Mouse (Mus musculus): ENCODE data around the gene Zfp821. TPM values are rescaled to one million over a fixed set of nuclear protein-coding genes. Genes with fewer than 3 reads are reported as not detected.

Gene Zfp821
- polyA plus RNA-seq, 1 experiment = 75.7 TPM

DNA sequence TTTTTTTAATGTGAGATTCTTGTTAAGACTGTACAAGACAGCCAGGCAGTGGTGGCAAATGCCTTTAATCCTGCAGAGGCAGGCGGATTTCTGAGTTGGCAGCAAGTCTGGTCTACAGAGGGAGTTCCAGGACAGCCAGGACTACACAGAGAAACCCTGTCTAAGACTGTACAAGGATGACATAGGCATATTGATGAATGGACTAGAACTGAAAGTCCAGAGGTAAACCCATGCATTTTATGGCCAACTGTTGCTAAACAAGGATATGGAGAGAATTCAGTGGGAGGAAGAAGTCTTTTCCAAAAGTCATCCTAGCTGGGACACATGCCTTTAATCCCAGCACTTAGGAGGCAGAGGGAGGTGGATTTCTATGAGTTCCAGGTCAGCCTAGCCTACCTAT lies 7.6 kb upstream of the Zfp821 start:
- no peak for TF ChIP-seq CTCF (IDR thresholded peaks at IDR 0.05; ENCODE audit: control insufficient read depth, insufficient read depth, insufficient replicate concordance, low read depth, low read length)
- no peak for TF ChIP-seq POLR2A (IDR thresholded peaks at IDR 0.05; ENCODE audit: control insufficient read depth, low read depth, low read length)
- Histone ChIP-seq H3K4me3 (ENCODE audit: control insufficient read depth, low read depth, low read length) (no peak overlapping the region), H3K27me3 (ENCODE audit: control insufficient read depth, insufficient read depth, low read length) (no peaks in the 10 kb centered on the region), H3K4me1 (ENCODE audit: control insufficient read depth, insufficient read depth, low read length) (peaks cover 3% of the 10 kb centered on the region; the same call in 1 of the 2 replicates), H3K36me3 (ENCODE audit: control insufficient read depth, insufficient read depth, low read length) (no peaks in the 10 kb centered on the region), H3K27ac (ENCODE audit: control insufficient read depth, insufficient read depth, low read depth, low read length) (no peak overlapping the region)

DNA sequence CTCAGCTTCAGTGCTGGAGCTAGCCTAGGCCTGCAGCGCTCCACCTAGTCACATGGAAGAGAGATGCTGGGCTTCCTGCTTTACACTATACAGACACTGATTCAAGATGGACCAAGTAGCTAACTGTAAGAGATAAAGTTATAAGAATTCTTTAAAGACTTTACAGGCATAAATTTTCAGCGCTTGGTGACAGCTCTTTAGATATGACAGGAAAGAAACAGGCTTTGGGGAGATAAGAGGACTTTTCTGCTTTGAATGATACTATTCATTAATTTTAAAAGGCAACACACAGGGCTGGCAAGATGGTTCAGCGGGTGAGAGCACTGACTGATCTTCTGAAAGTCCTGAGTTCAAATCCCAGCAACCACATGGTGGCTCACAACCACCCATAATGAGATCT lies 6.9 kb upstream of the Zfp821 start:
- H3K27me3 ChIP-seq (ENCODE audit: control insufficient read depth, insufficient read depth, low read length) = no peaks in the 10 kb centered on the region
- H3K36me3 ChIP-seq (ENCODE audit: control insufficient read depth, insufficient read depth, low read length) = no peaks in the 10 kb centered on the region
- no peak overlapping the region for H3K4me3 ChIP-seq (ENCODE audit: control insufficient read depth, low read depth, low read length)
- TF ChIP-seq CTCF (IDR thresholded peaks at IDR 0.05; ENCODE audit: control insufficient read depth, insufficient read depth, insufficient replicate concordance, low read depth, low read length) (no peak), POLR2A (IDR thresholded peaks at IDR 0.05; ENCODE audit: control insufficient read depth, low read depth, low read length) (no peak)
- no peak overlapping the region for H3K27ac ChIP-seq (ENCODE audit: control insufficient read depth, insufficient read depth, low read depth, low read length)
- H3K4me1 ChIP-seq (ENCODE audit: control insufficient read depth, insufficient read depth, low read length) = peaks cover 3% of the 10 kb centered on the region; the same call in 1 of the 2 replicates

DNA sequence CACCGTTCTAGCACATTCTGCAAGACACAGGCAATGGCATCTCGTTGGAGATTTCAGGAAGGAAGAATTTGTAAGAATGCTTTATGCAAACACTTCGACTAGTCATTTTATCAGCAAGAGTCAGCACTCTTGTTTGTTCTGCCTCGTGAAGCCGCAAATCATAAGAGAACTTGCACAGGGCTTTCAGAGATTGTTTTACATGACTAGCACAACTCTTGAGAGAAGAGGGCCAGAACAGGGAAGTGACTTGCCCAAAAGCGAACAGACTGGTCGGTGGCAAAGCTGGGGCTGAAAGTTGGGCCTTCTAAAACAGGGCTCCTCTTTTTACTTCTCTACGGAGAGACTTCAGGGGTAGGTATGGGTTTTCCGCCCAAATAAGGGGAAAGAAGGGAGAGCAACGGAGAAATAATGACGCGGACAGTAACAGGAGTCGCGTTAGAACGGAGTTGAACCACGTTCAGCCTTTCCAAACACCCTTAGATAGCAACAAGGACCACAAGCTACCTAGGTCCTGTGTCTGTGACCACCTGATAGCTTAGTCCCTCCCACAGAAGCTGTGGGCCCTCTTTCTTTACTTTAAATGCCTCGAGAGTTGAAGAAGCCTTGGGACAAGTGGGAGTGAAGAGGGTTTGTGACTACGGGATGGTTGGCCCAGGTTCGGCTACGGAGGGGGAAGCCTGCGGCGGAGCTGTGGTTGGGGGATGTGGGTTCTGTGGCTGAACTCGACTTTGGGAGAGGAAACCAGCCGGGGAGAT lies 604 bp upstream of the Zfp821 start:
- TF ChIP-seq CTCF (IDR thresholded peaks at IDR 0.05; ENCODE audit: control insufficient read depth, insufficient read depth, insufficient replicate concordance, low read depth, low read length) = no peak
- no peak for TF ChIP-seq POLR2A (IDR thresholded peaks at IDR 0.05; ENCODE audit: control insufficient read depth, low read depth, low read length)
- Histone ChIP-seq H3K4me3 (ENCODE audit: control insufficient read depth, low read depth, low read length) (peak overlapping the region; percentile 93), H3K36me3 (ENCODE audit: control insufficient read depth, insufficient read depth, low read length) (no peaks in the 10 kb centered on the region), H3K4me1 (ENCODE audit: control insufficient read depth, insufficient read depth, low read length) (peaks cover 6% of the 10 kb centered on the region), H3K27me3 (ENCODE audit: control insufficient read depth, insufficient read depth, low read length) (no peaks in the 10 kb centered on the region), H3K27ac (ENCODE audit: control insufficient read depth, insufficient read depth, low read depth, low read length) (peak overlapping the region; percentile 76)

DNA sequence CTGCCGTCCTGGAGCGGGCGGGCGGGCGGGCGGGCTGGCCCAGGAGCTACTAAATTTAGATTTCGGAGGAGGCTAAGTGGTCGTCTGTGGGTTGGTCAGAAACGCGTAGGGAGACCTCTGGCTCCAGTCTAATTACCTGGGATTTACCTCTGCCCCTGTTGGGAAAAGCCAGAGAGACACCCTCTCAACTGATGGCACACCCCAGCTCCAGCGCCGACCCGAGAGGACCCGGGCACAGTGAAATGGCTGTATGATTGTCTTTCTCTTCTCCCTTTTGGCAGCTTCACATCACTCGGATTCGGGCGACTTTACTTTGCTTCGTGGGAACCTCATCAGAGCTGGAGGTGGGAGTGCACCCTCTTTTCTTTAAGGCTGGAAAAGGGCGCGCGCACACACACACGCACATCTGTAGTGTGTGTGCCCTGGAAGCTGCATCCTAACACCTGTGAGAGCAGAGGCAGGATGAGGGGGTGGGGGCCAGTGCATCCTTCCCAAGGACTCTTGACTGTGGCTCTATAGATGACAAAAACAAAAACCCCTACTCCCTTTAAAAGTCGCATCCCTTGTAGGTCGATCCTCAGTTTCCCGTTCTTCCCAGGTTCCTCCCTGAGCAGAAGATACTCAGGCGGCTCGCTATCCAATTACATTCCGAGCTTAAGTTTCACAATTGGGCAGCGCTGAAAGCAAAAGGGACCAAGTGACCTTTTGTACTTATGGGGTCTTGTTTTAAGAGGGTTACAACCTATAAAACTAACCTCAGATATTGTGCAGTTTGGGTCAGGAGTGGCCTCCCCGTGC lies 929 bp downstream of the Zfp821 start:
- Histone ChIP-seq H3K4me1 (ENCODE audit: control insufficient read depth, insufficient read depth, low read length) (peaks cover 6% of the 10 kb centered on the region), H3K4me3 (ENCODE audit: control insufficient read depth, low read depth, low read length) (peak overlapping the region; percentile 86), H3K27me3 (ENCODE audit: control insufficient read depth, insufficient read depth, low read length) (no peaks in the 10 kb centered on the region), H3K27ac (ENCODE audit: control insufficient read depth, insufficient read depth, low read depth, low read length) (peak overlapping the region; percentile 73), H3K36me3 (ENCODE audit: control insufficient read depth, insufficient read depth, low read length) (no peaks in the 10 kb centered on the region)
- TF ChIP-seq POLR2A (IDR thresholded peaks at IDR 0.05; ENCODE audit: control insufficient read depth, low read depth, low read length) (0 out of 2 replicates have a peak, but pooled peaks have one; percentile 39), CTCF (IDR thresholded peaks at IDR 0.05; ENCODE audit: control insufficient read depth, insufficient read depth, insufficient replicate concordance, low read depth, low read length) (no peak)

DNA sequence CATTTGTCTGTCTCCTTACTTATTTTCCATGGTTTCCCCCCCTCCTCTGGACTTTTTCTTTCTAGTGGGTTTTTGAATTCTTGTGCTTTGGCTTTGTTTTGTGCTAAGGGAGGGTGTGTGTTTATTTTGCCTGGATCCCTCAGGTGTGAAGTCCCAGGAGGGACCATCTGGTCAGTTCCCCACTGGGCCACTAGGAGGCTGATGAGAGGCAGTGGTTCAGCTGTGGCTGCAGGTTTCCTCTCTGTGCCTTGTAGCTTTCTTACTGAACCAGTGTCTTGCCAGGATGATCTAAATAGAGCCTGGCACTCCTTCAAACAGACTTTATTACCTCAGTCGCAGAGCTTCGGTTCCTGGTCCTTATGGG lies 1.5 kb downstream of the Zfp821 start:
- Histone ChIP-seq H3K27ac (ENCODE audit: control insufficient read depth, insufficient read depth, low read depth, low read length) (no peak overlapping the region; the same call in 1 of the 2 replicates), H3K4me1 (ENCODE audit: control insufficient read depth, insufficient read depth, low read length) (peaks cover 6% of the 10 kb centered on the region), H3K27me3 (ENCODE audit: control insufficient read depth, insufficient read depth, low read length) (no peaks in the 10 kb centered on the region), H3K4me3 (ENCODE audit: control insufficient read depth, low read depth, low read length) (peak overlapping the region; percentile 86), H3K36me3 (ENCODE audit: control insufficient read depth, insufficient read depth, low read length) (no peaks in the 10 kb centered on the region; the same call in 1 of the 2 replicates)
- TF ChIP-seq POLR2A (IDR thresholded peaks at IDR 0.05; ENCODE audit: control insufficient read depth, low read depth, low read length) (no peak), CTCF (IDR thresholded peaks at IDR 0.05; ENCODE audit: control insufficient read depth, insufficient read depth, insufficient replicate concordance, low read depth, low read length) (peak; percentile 71; the same call in 1 of the 2 replicates)

DNA sequence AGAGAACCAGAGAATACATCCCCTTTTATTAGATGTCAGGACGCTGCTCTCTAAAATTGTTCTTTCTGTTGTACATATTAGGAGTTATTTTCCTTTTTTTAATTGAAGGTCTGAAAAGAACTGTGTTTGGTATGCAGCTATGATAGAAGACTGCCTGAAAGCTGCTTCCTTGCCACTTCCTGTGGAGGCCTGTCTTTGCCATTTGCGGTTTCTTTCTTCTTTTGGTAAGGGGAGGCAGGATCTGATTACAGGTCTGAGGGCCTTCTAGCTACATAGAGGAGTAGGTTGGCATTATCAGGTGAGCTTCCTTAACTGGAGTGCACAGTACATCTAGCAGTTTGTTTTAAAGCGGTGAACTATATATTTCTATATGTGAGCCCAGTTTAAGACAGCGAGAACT lies 2.6 kb downstream of the Zfp821 start:
- no peak overlapping the region; the same call in 1 of the 2 replicates for H3K4me3 ChIP-seq (ENCODE audit: control insufficient read depth, low read depth, low read length)
- no peaks in the 10 kb centered on the region; the same call in 1 of the 2 replicates for H3K36me3 ChIP-seq (ENCODE audit: control insufficient read depth, insufficient read depth, low read length)
- H3K4me1 ChIP-seq (ENCODE audit: control insufficient read depth, insufficient read depth, low read length) = peaks cover 6% of the 10 kb centered on the region
- H3K27me3 ChIP-seq (ENCODE audit: control insufficient read depth, insufficient read depth, low read length) = no peaks in the 10 kb centered on the region
- TF ChIP-seq CTCF (IDR thresholded peaks at IDR 0.05; ENCODE audit: control insufficient read depth, insufficient read depth, insufficient replicate concordance, low read depth, low read length) = no peak
- TF ChIP-seq POLR2A (IDR thresholded peaks at IDR 0.05; ENCODE audit: control insufficient read depth, low read depth, low read length) = no peak
- H3K27ac ChIP-seq (ENCODE audit: control insufficient read depth, insufficient read depth, low read depth, low read length) = no peak overlapping the region

DNA sequence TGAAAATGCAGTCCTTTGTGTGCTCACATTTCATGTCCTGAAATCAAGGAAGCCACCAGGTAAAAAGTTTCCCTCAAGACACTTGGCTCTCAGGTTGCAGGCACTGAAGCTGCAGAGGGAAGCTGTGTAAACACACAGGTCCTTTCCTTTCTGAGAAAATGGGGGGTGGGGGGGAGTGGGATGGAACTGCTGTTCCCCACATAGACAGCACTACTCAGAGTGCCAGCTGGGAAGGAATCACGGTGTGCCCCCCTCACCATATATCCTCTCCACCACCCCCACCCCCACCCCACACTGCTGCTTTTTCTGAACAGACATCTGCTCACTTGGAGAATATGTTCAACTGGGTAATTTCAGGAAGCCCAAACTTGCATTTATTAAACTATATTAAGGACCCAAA lies 7.2 kb downstream of the Zfp821 start:
- H3K4me1 ChIP-seq (ENCODE audit: control insufficient read depth, insufficient read depth, low read length) = no peaks in the 10 kb centered on the region
- peaks cover 1% of the 10 kb centered on the region for H3K36me3 ChIP-seq (ENCODE audit: control insufficient read depth, insufficient read depth, low read length)

More for the DNA sequence above, 7.2 kb downstream of the Zfp821 start:
- no peak overlapping the region for H3K27ac ChIP-seq (ENCODE audit: control insufficient read depth, insufficient read depth, low read depth, low read length)
- TF ChIP-seq POLR2A (IDR thresholded peaks at IDR 0.05; ENCODE audit: control insufficient read depth, low read depth, low read length) (no peak), CTCF (IDR thresholded peaks at IDR 0.05; ENCODE audit: control insufficient read depth, insufficient read depth, insufficient replicate concordance, low read depth, low read length) (no peak)
- no peak overlapping the region for H3K4me3 ChIP-seq (ENCODE audit: control insufficient read depth, low read depth, low read length)
- H3K27me3 ChIP-seq (ENCODE audit: control insufficient read depth, insufficient read depth, low read length) = no peaks in the 10 kb centered on the region

All from testis, adult 2 months (tissue).